Mouse (Mus musculus): ENCODE results near the gene Rnf207.

The Rnf207 gene

GRCm38 (mm10) chr4:152318517-152319234, at the start of gene Rnf207:
TSS of gene Rnf207 (minus strand) at chr4:152318993.
- POLR2A ChIA-PET: interaction anchor here in 3 of 4 experiments (0.6 to 9.3 kb wide), 21 partner anchors 9 to 291 kb away, joined by 3 to 79 read pairs (median 4); partner anchors contain the start of genes Acot7 (in 1 of the 3), Icmt (in 1 of the 3) and Zbtb48 (in 1 of the 3)
- CTCF ChIA-PET: interaction anchor here (0.5 to 2.7 kb wide), 91 partner anchors 9 to 718 kb away, joined by 3 to 30 read pairs (median 4); partner anchors contain the start of genes Acot7 (in 1 of the 4), Chd5 (in 1 of the 4), Hes2 (in 1 of the 4) and Icmt (in 1 of the 4)

- POLR2A ChIA-PET: interaction anchor here in 3 of 4 experiments (0.7 to 2.6 kb wide), 5 partner anchors 10 to 77 kb away, joined by 3 to 12 read pairs (median 3); no protein-coding TSS in a partner anchor
These were observed 46.4 kb upstream of the Rnf207 start for GRCm38 (mm10) chr4:152365228-152365627.

GRCm38 (mm10) chr4:152362180-152362579, 43.4 kb upstream of the Rnf207 start:
- POLR2A ChIA-PET: interaction anchor here in 2 of 4 experiments (0.7 to 5.0 kb wide), 10 partner anchors 9 to 62 kb away, joined by 3 to 32 read pairs (median 5); partner anchors contain the start of genes Chd5 (in 1 of the 2) and Rpl22 (in 1 of the 2)
- CTCF ChIA-PET: interaction anchor here in 3 of 4 experiments (0.8 to 1.5 kb wide), 4 partner anchors 23 to 224 kb away, joined by 3 to 5 read pairs (median 4); no protein-coding TSS in a partner anchor

More at GRCm38 (mm10) chr4:152365228-152365627, 46.4 kb upstream of the Rnf207 start:
- CTCF ChIA-PET: no interaction called here

GRCm38 (mm10) chr4:152360855-152361254, 42.1 kb upstream of the Rnf207 start:
- CTCF ChIA-PET: interaction anchor here in 2 of 4 experiments (0.6 to 1.4 kb wide), 6 partner anchors 10 to 340 kb away, joined by 3 to 4 read pairs (median 3); no protein-coding TSS in a partner anchor
- POLR2A ChIA-PET: interaction anchor here in 3 of 4 experiments (0.6 to 5.0 kb wide), 22 partner anchors 10 to 420 kb away, joined by 3 to 32 read pairs (median 4); partner anchors contain the start of genes Icmt (in 2 of the 3), Chd5 (in 1 of the 3) and Rpl22 (in 1 of the 3)

GRCm38 (mm10) chr4:152359700-152360099, 40.9 kb upstream of the Rnf207 start:
- ChIA-PET POLR2A (interaction anchor here (0.5 to 5.0 kb wide), 20 partner anchors 9 to 343 kb away, joined by 3 to 32 read pairs (median 4); partner anchors contain the start of genes Rpl22 (in 2 of the 4), Chd5 (in 1 of the 4) and Icmt (in 1 of the 4)), CTCF (interaction anchor here in 3 of 4 experiments (0.5 to 2.1 kb wide), 11 partner anchors 15 to 331 kb away, joined by 3 to 16 read pairs (median 3); partner anchors contain the start of gene Rnf207 (in 1 of the 3))

GRCm38 (mm10) chr4:152355672-152356071, 36.9 kb upstream of the Rnf207 start:
- ChIA-PET CTCF (interaction anchor here in 3 of 4 experiments (0.6 to 4.2 kb wide), 6 partner anchors 11 to 219 kb away, joined by 3 to 18 read pairs (median 3); no protein-coding TSS in a partner anchor), POLR2A (interaction anchor here in 2 of 4 experiments (0.6 to 1.9 kb wide), 5 partner anchors 10 to 23 kb away, joined by 3 to 8 read pairs (median 3); no protein-coding TSS in a partner anchor)

GRCm38 (mm10) chr4:152353886-152354637, 35.3 kb upstream of the Rnf207 start:
- POLR2A ChIA-PET: interaction anchor here in 3 of 4 experiments (0.7 to 3.4 kb wide), 13 partner anchors 8 to 200 kb away, joined by 3 to 22 read pairs (median 5); partner anchors contain the start of genes Chd5 (in 1 of the 3) and Rpl22 (in 1 of the 3)
- CTCF ChIA-PET: interaction anchor here in 2 of 4 experiments (0.7 to 4.2 kb wide), 7 partner anchors 9 to 200 kb away, joined by 3 to 22 read pairs (median 4); no protein-coding TSS in a partner anchor

- ChIA-PET POLR2A (interaction anchor here in 3 of 4 experiments (0.6 to 3.9 kb wide), 21 partner anchors 8 to 1528 kb away, joined by 3 to 32 read pairs (median 5); partner anchors contain the start of genes Chd5 (in 1 of the 3) and Rpl22 (in 1 of the 3)), CTCF (interaction anchor here (0.6 to 3.8 kb wide), 13 partner anchors 8 to 215 kb away, joined by 3 to 22 read pairs (median 5); partner anchors contain the start of gene Rnf207 (in 1 of the 4))
These were observed 32.9 kb upstream of the Rnf207 start for GRCm38 (mm10) chr4:152351422-152352305.

GRCm38 (mm10) chr4:152350722-152351421, 32.1 kb upstream of the Rnf207 start:
- ChIA-PET CTCF (interaction anchor here (0.6 to 3.8 kb wide), 19 partner anchors 7 to 1012 kb away, joined by 3 to 22 read pairs (median 5); partner anchors contain the start of gene Rnf207 (in 1 of the 4)), POLR2A (interaction anchor here (0.5 to 3.9 kb wide), 28 partner anchors 9 to 1457 kb away, joined by 3 to 32 read pairs (median 4); partner anchors contain the start of genes Rpl22 (in 2 of the 4) and Chd5 (in 1 of the 4))

GRCm38 (mm10) chr4:152349837-152350381, 31.1 kb upstream of the Rnf207 start:
- CTCF ChIA-PET: interaction anchor here in 3 of 4 experiments (0.6 to 3.8 kb wide), 16 partner anchors 9 to 1011 kb away, joined by 3 to 22 read pairs (median 3); partner anchors contain the start of genes Kcnab2 (in 1 of the 3) and Rnf207 (in 1 of the 3)

GRCm38 (mm10) chr4:152345120-152345889, 26.5 kb upstream of the Rnf207 start:
- POLR2A ChIA-PET: interaction anchor here (1.0 to 3.0 kb wide), 27 partner anchors 8 to 191 kb away, joined by 3 to 23 read pairs (median 5); partner anchors contain the start of genes Rpl22 (in 2 of the 4) and Rnf207 (in 1 of the 4)
- CTCF ChIA-PET: interaction anchor here (0.5 to 3.4 kb wide), 42 partner anchors 9 to 1393 kb away, joined by 3 to 49 read pairs (median 4); partner anchors contain the start of genes Gpr153 (in 1 of the 4) and Rnf207 (in 1 of the 4)

More at GRCm38 (mm10) chr4:152349837-152350381, 31.1 kb upstream of the Rnf207 start:
- POLR2A ChIA-PET: interaction anchor here (0.7 to 3.9 kb wide), 22 partner anchors 9 to 377 kb away, joined by 3 to 32 read pairs (median 4); partner anchors contain the start of genes Rpl22 (in 2 of the 4) and Espn (in 1 of the 4)

- ChIA-PET POLR2A (interaction anchor here (1.0 to 3.0 kb wide), 25 partner anchors 9 to 191 kb away, joined by 3 to 23 read pairs (median 5); partner anchors contain the start of genes Rpl22 (in 2 of the 4) and Rnf207 (in 1 of the 4)), CTCF (interaction anchor here (0.5 to 3.4 kb wide), 45 partner anchors 10 to 1394 kb away, joined by 3 to 49 read pairs (median 4); partner anchors contain the start of genes Gpr153 (in 1 of the 4) and Rnf207 (in 1 of the 4))
These were observed 25.9 kb upstream of the Rnf207 start for GRCm38 (mm10) chr4:152344651-152345050.

GRCm38 (mm10) chr4:152343296-152343695, 24.5 kb upstream of the Rnf207 start:
- CTCF ChIA-PET: interaction anchor here in 3 of 4 experiments (0.6 to 3.4 kb wide), 23 partner anchors 8 to 242 kb away, joined by 3 to 49 read pairs (median 5); no protein-coding TSS in a partner anchor
- POLR2A ChIA-PET: interaction anchor here in 1 of 4 experiments (0.6 to 3.0 kb wide), 3 partner anchors 15 to 263 kb away, joined by 3 to 21 read pairs (median 5); no protein-coding TSS in a partner anchor
